9 mouse cellular contexts compared by ENCODE assay signal in genomic region chr16:9670750-9671161, GRCm38 (mm10).
DNase-seq lines count a peak whose midpoint lies in the region; ATAC-seq and TF ChIP-seq lines count a peak whose summit lies in the region.
"Had no signal": no experiment of that assay in that cellular context is flagged by ENCODE, and none has a peak within 500 bp of the region (broad histone marks: within the 10 kb centered on the region; RNA-seq: fewer than 3 reads in every experiment).

No protein-coding gene starts in this region.

- no peaks in the 10 kb centered on the region for H3K9me3 ChIP-seq in forebrain, embryonic 16.5 days (ENCODE audit: control insufficient read depth, low read length)
- no peaks in the 10 kb centered on the region for H3K9me3 ChIP-seq in forebrain, embryonic 15.5 days
- H3K9me3 ChIP-seq in hindbrain, postnatal 0 days (ENCODE audit: low read length): no peaks in the 10 kb centered on the region
- H3K9me3 ChIP-seq in intestine, postnatal 0 days (ENCODE audit: control insufficient read depth): no peaks in the 10 kb centered on the region

- DNase-seq in layer of hippocampus, adult 9-11 months: peak; percentile 18
- no peak for DNase-seq in layer of hippocampus, adult 11-12 months (ENCODE audit: low spot score)
- DNase-seq in hindbrain, postnatal 0 days (ENCODE audit: low spot score): no peak
- DNase-seq: kidney, adult 18-20 months had no signal

- no peak overlapping the region for H3K27ac ChIP-seq in forebrain, embryonic 16.5 days (ENCODE audit: low read length)
- H3K27ac ChIP-seq in forebrain, embryonic 15.5 days (replicated peaks): no peak overlapping the region
- H3K27ac ChIP-seq in cortical plate, adult 2 months (ENCODE audit: insufficient read depth, low read length): 0 out of 2 replicates have a peak overlapping the region, but pooled peaks have one; percentile 27
- H3K27ac ChIP-seq in hindbrain, postnatal 0 days: no peak overlapping the region
- H3K27ac ChIP-seq in intestine, postnatal 0 days (ENCODE audit: low read depth, low read length): no peak overlapping the region

- no peak for TF ChIP-seq CTCF in cortical plate, adult 2 months (IDR thresholded peaks at IDR 0.05; ENCODE audit: extremely low read depth, insufficient read depth, low read length)
- TF ChIP-seq CTCF in hindbrain, postnatal 0 days (IDR thresholded peaks at IDR 0.05; ENCODE audit: low read depth): no peak
- TF ChIP-seq CTCF in intestine, postnatal 0 days (IDR thresholded peaks at IDR 0.05; ENCODE audit: low read depth): no peak

- H3K36me3 ChIP-seq in forebrain, embryonic 16.5 days (ENCODE audit: control insufficient read depth, insufficient read depth): no peaks in the 10 kb centered on the region
- no peaks in the 10 kb centered on the region for H3K36me3 ChIP-seq in forebrain, embryonic 15.5 days
- no peaks in the 10 kb centered on the region for H3K36me3 ChIP-seq in hindbrain, postnatal 0 days (ENCODE audit: insufficient read depth, low read length)
- no peaks in the 10 kb centered on the region for H3K36me3 ChIP-seq in intestine, postnatal 0 days (ENCODE audit: control insufficient read depth, insufficient read depth)

- H3K9ac ChIP-seq in forebrain, embryonic 16.5 days (replicated peaks; ENCODE audit: low read depth, low read length): no peak overlapping the region
- H3K9ac ChIP-seq in forebrain, embryonic 15.5 days (replicated peaks): no peak overlapping the region
- H3K9ac ChIP-seq in hindbrain, postnatal 0 days (replicated peaks; ENCODE audit: low read length): no peak overlapping the region
- H3K9ac ChIP-seq in intestine, postnatal 0 days (ENCODE audit: low read depth, low read length): no peak overlapping the region

- ATAC-seq in forebrain, embryonic 16.5 days: peak; percentile 36; the same call in 1 of the 2 replicates
- ATAC-seq in forebrain, embryonic 15.5 days (replicated peaks): no peak
- 0 out of 2 replicates have a peak, but pooled peaks have one; percentile 15 for ATAC-seq in hindbrain, postnatal 0 days
- no peak for ATAC-seq in intestine, postnatal 0 days
- no peak for ATAC-seq in granulocyte monocyte progenitor cell, adult 5-6 weeks (replicated peaks; ENCODE audit: poor library complexity, severe bottlenecking)

- no peak for TF ChIP-seq POLR2A in cortical plate, adult 2 months (IDR thresholded peaks at IDR 0.05; ENCODE audit: extremely low read depth, insufficient read depth, low read length)

- peaks cover 11% of the 10 kb centered on the region for H3K4me1 ChIP-seq in forebrain, embryonic 16.5 days (replicated peaks; ENCODE audit: control insufficient read depth, insufficient read depth, low read length)
- H3K4me1 ChIP-seq in forebrain, embryonic 15.5 days: peaks cover 15% of the 10 kb centered on the region
- H3K4me1 ChIP-seq in cortical plate, adult 2 months (ENCODE audit: control insufficient read depth, insufficient read depth, low read length): peaks cover 6% of the 10 kb centered on the region; the same call in 1 of the 2 replicates
- H3K4me1 ChIP-seq in hindbrain, postnatal 0 days (ENCODE audit: insufficient read depth, low read length): 0 out of 2 replicates have a peak, but pooled peaks cover 7% of the 10 kb centered on the region
- no peaks in the 10 kb centered on the region for H3K4me1 ChIP-seq in intestine, postnatal 0 days (replicated peaks; ENCODE audit: control insufficient read depth, insufficient read depth, low read length)

- H3K4me3 ChIP-seq in forebrain, embryonic 16.5 days (replicated peaks; ENCODE audit: low read length): no peak overlapping the region
- no peak overlapping the region for H3K4me3 ChIP-seq in forebrain, embryonic 15.5 days
- H3K4me3 ChIP-seq in cortical plate, adult 2 months (ENCODE audit: insufficient read depth, low read length): no peak overlapping the region
- H3K4me3 ChIP-seq in hindbrain, postnatal 0 days (ENCODE audit: low read length): no peak overlapping the region
- H3K4me3 ChIP-seq in intestine, postnatal 0 days (ENCODE audit: low read depth, low read length): no peak overlapping the region

- no peak overlapping the region for H3K4me2 ChIP-seq in forebrain, embryonic 16.5 days (ENCODE audit: low read length)
- no peak overlapping the region for H3K4me2 ChIP-seq in forebrain, embryonic 15.5 days (replicated peaks)
- H3K4me2 ChIP-seq in hindbrain, postnatal 0 days (ENCODE audit: low read depth, low read length): no peak overlapping the region
- no peak overlapping the region for H3K4me2 ChIP-seq in intestine, postnatal 0 days (replicated peaks; ENCODE audit: low read depth)

- WGBS in forebrain, embryonic 16.5 days: 33% methylated on average over 6 of the region's 6 CpGs
- 45% methylated on average over 6 of the region's 6 CpGs for WGBS in forebrain, embryonic 15.5 days
- WGBS in hindbrain, postnatal 0 days: 39% methylated on average over 6 of the region's 6 CpGs
- 53% methylated on average over 6 of the region's 6 CpGs for WGBS in intestine, postnatal 0 days

- no peaks in the 10 kb centered on the region for H3K27me3 ChIP-seq in forebrain, embryonic 16.5 days (replicated peaks; ENCODE audit: control insufficient read depth, insufficient read depth, low read length)
- H3K27me3 ChIP-seq in forebrain, embryonic 15.5 days: no peaks in the 10 kb centered on the region
- no peaks in the 10 kb centered on the region for H3K27me3 ChIP-seq in hindbrain, postnatal 0 days (ENCODE audit: insufficient read depth, low read length)
- no peaks in the 10 kb centered on the region for H3K27me3 ChIP-seq in intestine, postnatal 0 days (replicated peaks; ENCODE audit: control insufficient read depth, insufficient read depth, low read length)

Comparison
In these comparisons a context has a peak if more than half of its experiments do, and no peak if none do; other contexts are left out.
1. ATAC-seq: peak in forebrain, embryonic 16.5 days (single experiment) and hindbrain, postnatal 0 days (single experiment); none in forebrain, embryonic 15.5 days (single experiment), intestine, postnatal 0 days (single experiment) and granulocyte monocyte progenitor cell, adult 5-6 weeks (single experiment).